Comparison of ENCODE assay signal across 7 mouse cellular contexts in genomic region chr15:98408406-98409060, GRCm38 (mm10). TPM values are rescaled to one million over a fixed set of nuclear protein-coding genes. Genes with fewer than 3 reads are reported as not detected.
DNase-seq lines count a peak whose midpoint lies in the region; ATAC-seq and TF ChIP-seq lines count a peak whose summit lies in the region.

No protein-coding gene starts in this region.

- no peak overlapping the region for H3K27ac ChIP-seq in hindbrain, postnatal 0 days
- H3K27ac ChIP-seq in hindbrain, embryonic 14.5 days = no peak overlapping the region
- no peak overlapping the region for H3K27ac ChIP-seq in ES-Bruce4 (ENCODE audit: insufficient read depth, low read length)
- no peak overlapping the region for H3K27ac ChIP-seq in kidney, postnatal 0 days

- no peak overlapping the region for H3K4me3 ChIP-seq in hindbrain, postnatal 0 days (ENCODE audit: low read length)
- H3K4me3 ChIP-seq in hindbrain, embryonic 14.5 days (replicated peaks; ENCODE audit: low read length) = no peak overlapping the region
- no peak overlapping the region for H3K4me3 ChIP-seq in ES-Bruce4 (ENCODE audit: low read depth, low read length)
- peak overlapping the region; percentile 21; the same call in 1 of the 2 replicates for H3K4me3 ChIP-seq in kidney, postnatal 0 days (replicated peaks; ENCODE audit: low read depth, low read length)

- peak; percentile 23 for DNase-seq in hindbrain, postnatal 0 days (ENCODE audit: low spot score)
- no peak for DNase-seq in hindbrain, embryonic 14.5 days (ENCODE audit: low spot score)
- peak; percentile 21 for DNase-seq in 416B (ENCODE audit: low read depth)
- DNase-seq in kidney, postnatal 0 days (ENCODE audit: low spot score) = peak; percentile 40
- DNase-seq in splenic B cell, adult 2 months (ENCODE audit: low read depth, low spot score) = peak; percentile 8
- DNase-seq in MN1 (ENCODE audit: low spot score) = no peak

- H3K36me3 ChIP-seq in hindbrain, postnatal 0 days (ENCODE audit: insufficient read depth, low read length) = no peaks in the 10 kb centered on the region
- no peaks in the 10 kb centered on the region for H3K36me3 ChIP-seq in hindbrain, embryonic 14.5 days (replicated peaks; ENCODE audit: control insufficient read depth, insufficient read depth)
- no peaks in the 10 kb centered on the region for H3K36me3 ChIP-seq in ES-Bruce4 (ENCODE audit: control insufficient read depth, insufficient read depth, low read length, poor library complexity, severe bottlenecking)
- H3K36me3 ChIP-seq in kidney, postnatal 0 days (ENCODE audit: insufficient read depth, low read length) = no peaks in the 10 kb centered on the region
- no peaks in the 10 kb centered on the region for H3K36me3 ChIP-seq in splenic B cell, adult 2 months (ENCODE audit: control insufficient read depth, insufficient read depth, low read length, poor library complexity, severe bottlenecking)

- TF ChIP-seq POLR2A in ES-Bruce4 (IDR thresholded peaks at IDR 0.05; ENCODE audit: insufficient read depth, low read length) = no peak

- H3K9me3 ChIP-seq in hindbrain, postnatal 0 days (ENCODE audit: low read length) = no peaks in the 10 kb centered on the region; the same call in 1 of the 2 replicates
- no peaks in the 10 kb centered on the region for H3K9me3 ChIP-seq in hindbrain, embryonic 14.5 days (ENCODE audit: control insufficient read depth, low read length)
- H3K9me3 ChIP-seq in ES-Bruce4 (replicated peaks; ENCODE audit: control insufficient read depth, insufficient read depth, low read length, poor library complexity, severe bottlenecking) = no peaks in the 10 kb centered on the region
- H3K9me3 ChIP-seq in kidney, postnatal 0 days (replicated peaks; ENCODE audit: low read length) = no peaks in the 10 kb centered on the region

- no peak for ATAC-seq in hindbrain, postnatal 0 days
- no peak for ATAC-seq in hindbrain, embryonic 14.5 days (ENCODE audit: low FRiP score)
- no peak for ATAC-seq in kidney, postnatal 0 days (replicated peaks; ENCODE audit: low FRiP score, low read depth)

- no peak for TF ChIP-seq EP300 in ES-Bruce4 (IDR thresholded peaks at IDR 0.05; ENCODE audit: insufficient read depth, low read depth, low read length)

- H3K4me2 ChIP-seq in hindbrain, postnatal 0 days (ENCODE audit: low read depth, low read length) = no peak overlapping the region
- H3K4me2 ChIP-seq in hindbrain, embryonic 14.5 days (replicated peaks) = no peak overlapping the region
- peak overlapping the region; percentile 53 for H3K4me2 ChIP-seq in kidney, postnatal 0 days (ENCODE audit: low read length)

- WGBS in hindbrain, postnatal 0 days = 78% methylated on average over 17 of the region's 17 CpGs
- 80% methylated on average over 17 of the region's 17 CpGs for WGBS in hindbrain, embryonic 14.5 days
- WGBS in kidney, postnatal 0 days = 47% methylated on average over 17 of the region's 17 CpGs

- H3K9ac ChIP-seq in hindbrain, postnatal 0 days (replicated peaks; ENCODE audit: low read length) = no peak overlapping the region
- no peak overlapping the region for H3K9ac ChIP-seq in hindbrain, embryonic 14.5 days
- no peak overlapping the region for H3K9ac ChIP-seq in ES-Bruce4 (ENCODE audit: low read depth, poor library complexity, severe bottlenecking)
- H3K9ac ChIP-seq in kidney, postnatal 0 days (ENCODE audit: low read depth, low read length) = 0 out of 2 replicates have a peak overlapping the region, but pooled peaks have one; percentile 10

- TF ChIP-seq CTCF in hindbrain, postnatal 0 days (IDR thresholded peaks at IDR 0.05; ENCODE audit: low read depth) = peak; percentile 52
- peak; percentile 51 for TF ChIP-seq CTCF in ES-Bruce4 (IDR thresholded peaks at IDR 0.05; ENCODE audit: low read depth, low read length)
- TF ChIP-seq CTCF in kidney, postnatal 0 days (IDR thresholded peaks at IDR 0.05; ENCODE audit: low read depth) = peak; percentile 70

- H3K27me3 ChIP-seq in hindbrain, postnatal 0 days (ENCODE audit: insufficient read depth, low read length) = no peaks in the 10 kb centered on the region
- H3K27me3 ChIP-seq in hindbrain, embryonic 14.5 days (ENCODE audit: control insufficient read depth, insufficient read depth, low read length) = no peaks in the 10 kb centered on the region
- H3K27me3 ChIP-seq in ES-Bruce4 (ENCODE audit: control insufficient read depth, insufficient read depth, low read length, poor library complexity, severe bottlenecking) = no peaks in the 10 kb centered on the region
- no peaks in the 10 kb centered on the region for H3K27me3 ChIP-seq in kidney, postnatal 0 days (ENCODE audit: insufficient read depth, low read length)
- H3K27me3 ChIP-seq in splenic B cell, adult 2 months (ENCODE audit: control insufficient read depth, insufficient read depth, low read length, poor library complexity, severe bottlenecking) = no peaks in the 10 kb centered on the region

- H3K4me1 ChIP-seq in hindbrain, postnatal 0 days (ENCODE audit: insufficient read depth, low read length) = no peaks in the 10 kb centered on the region
- no peaks in the 10 kb centered on the region for H3K4me1 ChIP-seq in hindbrain, embryonic 14.5 days (replicated peaks; ENCODE audit: control insufficient read depth, insufficient read depth, low read length)
- no peaks in the 10 kb centered on the region for H3K4me1 ChIP-seq in ES-Bruce4 (ENCODE audit: control insufficient read depth, insufficient read depth, low read length)
- H3K4me1 ChIP-seq in kidney, postnatal 0 days (replicated peaks; ENCODE audit: insufficient read depth, low read length) = no peaks in the 10 kb centered on the region

RNA-seq across cellular contexts. Expression of gene Olfr282, which starts 22.5 kb away (rescaled TPM):
- total RNA-seq in hindbrain, postnatal 0 days (2014; rRNA removed) = not detected in 2 replicates
- polyA plus RNA-seq in hindbrain, postnatal 0 days (2015; fragmentation: Nextera tagmentation; extraction: Ambion mirVana) = not detected in 2 replicates
- polyA plus RNA-seq in hindbrain, embryonic 14.5 days (2014; fragmentation: Nextera tagmentation; extraction: Ambion mirVana) = not detected in 2 replicates
- polyA plus RNA-seq in ES-Bruce4 (2011; ENCODE audit: insufficient read depth, insufficient read length, low read depth, missing spikeins) = not detected in 2 replicates
- polyA plus RNA-seq in kidney, postnatal 0 days (2015; fragmentation: Nextera tagmentation; extraction: Ambion mirVana) = not detected in 2 replicates

RNA-seq across cellular contexts. Expression of gene Olfr283, which starts 27.8 kb away (rescaled TPM):
- not detected in 2 replicates for total RNA-seq in hindbrain, postnatal 0 days (2014; rRNA removed)
- polyA plus RNA-seq in hindbrain, postnatal 0 days (2015; fragmentation: Nextera tagmentation; extraction: Ambion mirVana) = not detected in 2 replicates
- polyA plus RNA-seq in hindbrain, embryonic 14.5 days (2014; fragmentation: Nextera tagmentation; extraction: Ambion mirVana) = not detected in 2 replicates
- polyA plus RNA-seq in ES-Bruce4 (2011; ENCODE audit: insufficient read depth, insufficient read length, low read depth, missing spikeins) = not detected in 2 replicates
- not detected in 2 replicates for polyA plus RNA-seq in kidney, postnatal 0 days (2015; fragmentation: Nextera tagmentation; extraction: Ambion mirVana)

RNA-seq across cellular contexts. Expression of gene Olfr281, which starts 43.9 kb away (rescaled TPM):
- total RNA-seq in hindbrain, postnatal 0 days (2014; rRNA removed) = not detected in 2 replicates
- polyA plus RNA-seq in hindbrain, postnatal 0 days (2015; fragmentation: Nextera tagmentation; extraction: Ambion mirVana) = not detected in 2 replicates
- not detected in 2 replicates for polyA plus RNA-seq in hindbrain, embryonic 14.5 days (2014; fragmentation: Nextera tagmentation; extraction: Ambion mirVana)
- not detected in 2 replicates for polyA plus RNA-seq in ES-Bruce4 (2011; ENCODE audit: insufficient read depth, insufficient read length, low read depth, missing spikeins)
- not detected in 2 replicates for polyA plus RNA-seq in kidney, postnatal 0 days (2015; fragmentation: Nextera tagmentation; extraction: Ambion mirVana)

Comparison
In these comparisons a context has a peak if more than half of its experiments do, and no peak if none do; other contexts are left out.
1. DNase-seq: peak in hindbrain, postnatal 0 days (single experiment), 416B (single experiment), kidney, postnatal 0 days (single experiment) and splenic B cell, adult 2 months (single experiment); none in hindbrain, embryonic 14.5 days (single experiment) and MN1 (single experiment).
2. Peak in every context shown above with its lines, with median percentiles within 50 percentile points of each other: CTCF ChIP-seq.